Mouse (Mus musculus) lung, embryonic 15.5 days (tissue): ENCODE data around the gene Zfp687. TPM values are rescaled to one million over a fixed set of nuclear protein-coding genes. Genes with fewer than 3 reads are reported as not detected.
"Not testable (repeated sequence)": the region's sequence is repeated elsewhere in the genome, so short reads cannot be mapped to it uniquely, and the experiment has no call there.

Source experiments
- ATAC-seq: fragments of 200-750 bp; cut with Nextera tagmentation; 2 replicates; pipeline ENCODE4 v1.8.0; 2017; ENCODE audit warnings: moderate number of reproducible peaks, borderline replicate concordance; ENCODE audit not compliant: low FRiP score, low TSS enrichment; ENCODE audit errors: extremely low read depth
- H3K27ac ChIP-seq: fragments of 300-500 bp; sonication (generic); 2 replicates; pipeline ENCODE4 v1.5.1; 2015; ENCODE audit warnings: moderate library complexity, mild to moderate bottlenecking, inconsistent platforms
- H3K27me3 ChIP-seq: fragments of 300-500 bp; sonication (generic); 2 replicates; pipeline ENCODE4 v1.6.1; 2015; ENCODE audit warnings: inconsistent platforms
- H3K36me3 ChIP-seq: fragments of 300-500 bp; sonication (generic); 2 replicates; pipeline ENCODE4 v1.6.1; 2015; ENCODE audit warnings: inconsistent platforms
- H3K4me1 ChIP-seq: fragments of 300-500 bp; sonication (generic); 2 replicates; pipeline ENCODE4 v1.6.1; 2015; ENCODE audit warnings: inconsistent platforms
- H3K4me2 ChIP-seq: fragments of 300-500 bp; sonication (generic); 2 replicates; pipeline ENCODE4 v1.6.1; 2015; ENCODE audit warnings: inconsistent platforms, mild to moderate bottlenecking, moderate library complexity
- H3K4me3 ChIP-seq: fragments of 300-500 bp; sonication (generic); 2 replicates; pipeline ENCODE4 v1.5.1; 2015; ENCODE audit warnings: mild to moderate bottlenecking, inconsistent platforms
- H3K9ac ChIP-seq: fragments of 300-500 bp; sonication (generic); 2 replicates; pipeline ENCODE4 v1.6.1; 2015; ENCODE audit warnings: inconsistent platforms
- H3K9me3 ChIP-seq: fragments of 300-500 bp; sonication (generic); 2 replicates; pipeline ENCODE4 v1.6.1; 2016; ENCODE audit warnings: inconsistent platforms
- WGBS: fragments of 180-500 bp; shearing (Covaris S2); methylation state at CpG from one replicate; pipeline ENCODE4 v1.1.7; 2015; 5-methylcytosine and 5-hydroxymethylcytosine counted together
- polyA plus RNA-seq: library from polyadenylated mRNA; unstranded; fragments of >200 nt; fragmentation: Nextera tagmentation; extraction: Ambion mirVana; gene quantifications from 2 replicates; pipeline ENCODE4 v1.2.1, GENCODE M21; 2015

Gene Zfp687
- polyA plus RNA-seq, 1 experiment from 2014 or later: 22.9 TPM

GRCm38 (mm10) chr3:95042166-95042837, 27.1 kb upstream of the Zfp687 start, which contains the start of gene Psmd4:
Psmd4 (minus strand) TSS chr3:95042614.
- H3K9ac ChIP-seq: peak within 1 kb of the TSS; percentile 94
- WGBS: under 1% methylated on average over 34 of the region's 36 CpGs
- peak within 1 kb of the TSS; percentile 90 for H3K27ac ChIP-seq
- H3K27me3 ChIP-seq: no peaks in the 10 kb centered on the region
- H3K4me2 ChIP-seq: peak within 1 kb of the TSS; percentile 61
- peak within 1 kb of the TSS; percentile 88 for H3K4me3 ChIP-seq
- 0 out of 2 replicates have a peak, but pooled peaks cover 3% of the 10 kb centered on the region for H3K36me3 ChIP-seq
- H3K9me3 ChIP-seq: no peaks in the 10 kb centered on the region
- peaks cover 8% of the 10 kb centered on the region for H3K4me1 ChIP-seq
- ATAC-seq: peak; percentile 99

- Histone ChIP-seq H3K4me1 (peaks cover 8% of the 10 kb centered on the region), H3K27me3 (no peaks in the 10 kb centered on the region), H3K27ac (no peak overlapping the region), H3K36me3 (peaks cover 7% of the 10 kb centered on the region; the same call in 1 of the 2 replicates), H3K4me3 (peak overlapping the region; percentile 88), H3K9ac (peak overlapping the region; percentile 94), H3K4me2 (peak overlapping the region; percentile 61), H3K9me3 (no peaks in the 10 kb centered on the region)
- ATAC-seq: no peak
- 10% methylated on average over 3 of the region's 3 CpGs for WGBS
These were observed 26.4 kb upstream of the Zfp687 start for GRCm38 (mm10) chr3:95041625-95042024.

- H3K4me3 ChIP-seq: no peak overlapping the region
- H3K4me1 ChIP-seq: peaks cover 12% of the 10 kb centered on the region
- ATAC-seq: no peak
- peaks cover 49% of the 10 kb centered on the region for H3K36me3 ChIP-seq
- 67% methylated on average over 3 of the region's 3 CpGs for WGBS
- H3K9me3 ChIP-seq: no peaks in the 10 kb centered on the region
- no peak overlapping the region for H3K27ac ChIP-seq
- H3K27me3 ChIP-seq: no peaks in the 10 kb centered on the region
- H3K9ac ChIP-seq: no peak overlapping the region
- no peak overlapping the region for H3K4me2 ChIP-seq
These were observed 14.7 kb upstream of the Zfp687 start for GRCm38 (mm10) chr3:95029953-95030352.

GRCm38 (mm10) chr3:95029291-95029827, 14.1 kb upstream of the Zfp687 start:
- ATAC-seq, H3K27ac ChIP-seq: not testable (repeated sequence)
- WGBS: 57% methylated on average over 3 of the region's 3 CpGs

GRCm38 (mm10) chr3:95028603-95029002, 13.4 kb upstream of the Zfp687 start:
- no peaks in the 10 kb centered on the region for H3K9me3 ChIP-seq
- H3K9ac ChIP-seq: no peak overlapping the region
- H3K36me3 ChIP-seq: peaks cover 35% of the 10 kb centered on the region
- H3K4me1 ChIP-seq: peaks cover 20% of the 10 kb centered on the region
- H3K27me3 ChIP-seq: no peaks in the 10 kb centered on the region
- WGBS: 62% methylated on average over 3 of the region's 3 CpGs
- no peak overlapping the region for H3K4me3 ChIP-seq
- no peak overlapping the region for H3K4me2 ChIP-seq
- no peak for ATAC-seq
- H3K27ac ChIP-seq: no peak overlapping the region

More at GRCm38 (mm10) chr3:95029291-95029827, 14.1 kb upstream of the Zfp687 start:
- H3K9ac ChIP-seq, H3K27me3 ChIP-seq, H3K4me3 ChIP-seq, H3K4me2 ChIP-seq, H3K9me3 ChIP-seq: not testable (repeated sequence)
- Histone ChIP-seq H3K4me1 (peaks cover 17% of the 10 kb centered on the region), H3K36me3 (peaks cover 43% of the 10 kb centered on the region)

- no peak for ATAC-seq
- no peaks in the 10 kb centered on the region for H3K9me3 ChIP-seq
These were observed 12.5 kb upstream of the Zfp687 start for GRCm38 (mm10) chr3:95027701-95028100.

GRCm38 (mm10) chr3:95027057-95027645, 11.9 kb upstream of the Zfp687 start:
- H3K27ac ChIP-seq: no peak overlapping the region
- no peaks in the 10 kb centered on the region for H3K27me3 ChIP-seq
- H3K4me3 ChIP-seq: no peak overlapping the region
- ATAC-seq: no peak
- H3K4me2 ChIP-seq: no peak overlapping the region
- H3K4me1 ChIP-seq: peaks cover 20% of the 10 kb centered on the region
- H3K9ac ChIP-seq: no peak overlapping the region
- H3K36me3 ChIP-seq: peaks cover 22% of the 10 kb centered on the region
- 61% methylated on average over 5 of the region's 5 CpGs for WGBS
- no peaks in the 10 kb centered on the region for H3K9me3 ChIP-seq

More at GRCm38 (mm10) chr3:95027701-95028100, 12.5 kb upstream of the Zfp687 start:
- 41% methylated on average over 5 of the region's 5 CpGs for WGBS
- no peak overlapping the region for H3K4me3 ChIP-seq
- no peak overlapping the region for H3K27ac ChIP-seq
- no peak overlapping the region for H3K4me2 ChIP-seq
- no peak overlapping the region for H3K9ac ChIP-seq
- no peaks in the 10 kb centered on the region for H3K27me3 ChIP-seq
- H3K4me1 ChIP-seq: peaks cover 20% of the 10 kb centered on the region
- H3K36me3 ChIP-seq: peaks cover 26% of the 10 kb centered on the region

- Histone ChIP-seq H3K27ac (no peak overlapping the region), H3K9ac (no peak overlapping the region), H3K4me3 (no peak overlapping the region), H3K4me2 (peak overlapping the region; percentile 46), H3K4me1 (peaks cover 20% of the 10 kb centered on the region), H3K9me3 (no peaks in the 10 kb centered on the region), H3K36me3 (peaks cover 4% of the 10 kb centered on the region; the same call in 1 of the 2 replicates), H3K27me3 (no peaks in the 10 kb centered on the region)
- ATAC-seq: no peak
- WGBS: 42% methylated on average over 5 of the region's 5 CpGs
These were observed 10.0 kb upstream of the Zfp687 start for GRCm38 (mm10) chr3:95025202-95025601.

GRCm38 (mm10) chr3:95024551-95024950, 9.3 kb upstream of the Zfp687 start:
- peak overlapping the region; percentile 6; the same call in 1 of the 2 replicates for H3K4me3 ChIP-seq
- peak; percentile 75; the same call in 1 of the 2 replicates for ATAC-seq
- H3K36me3 ChIP-seq: no peaks in the 10 kb centered on the region
- 7% methylated on average over 11 of the region's 11 CpGs for WGBS
- peaks cover 20% of the 10 kb centered on the region for H3K4me1 ChIP-seq
- no peaks in the 10 kb centered on the region for H3K27me3 ChIP-seq
- no peak overlapping the region for H3K9ac ChIP-seq
- H3K27ac ChIP-seq: 0 out of 2 replicates have a peak overlapping the region, but pooled peaks have one; percentile 13
- H3K4me2 ChIP-seq: peak overlapping the region; percentile 46
- H3K9me3 ChIP-seq: no peaks in the 10 kb centered on the region

- not testable (repeated sequence) for H3K4me2 ChIP-seq, H3K27me3 ChIP-seq, H3K27ac ChIP-seq, H3K4me3 ChIP-seq, H3K9me3 ChIP-seq, ATAC-seq, H3K9ac ChIP-seq, H3K36me3 ChIP-seq
- 90% methylated on average over 5 of the region's 5 CpGs for WGBS
- peaks cover 22% of the 10 kb centered on the region for H3K4me1 ChIP-seq
These were observed 5.7 kb upstream of the Zfp687 start for GRCm38 (mm10) chr3:95020956-95021355.

GRCm38 (mm10) chr3:95018741-95019140, 3.5 kb upstream of the Zfp687 start:
- Histone ChIP-seq H3K27me3 (no peaks in the 10 kb centered on the region), H3K9me3 (no peaks in the 10 kb centered on the region), H3K4me2 (no peak overlapping the region), H3K9ac (no peak overlapping the region), H3K4me3 (no peak overlapping the region), H3K4me1 (peaks cover 11% of the 10 kb centered on the region), H3K27ac (no peak overlapping the region), H3K36me3 (no peaks in the 10 kb centered on the region)
- WGBS: 50% methylated on average over 2 of the region's 2 CpGs
- no peak for ATAC-seq

- H3K4me2 ChIP-seq: peak overlapping the region; percentile 77
- H3K9ac ChIP-seq: peak overlapping the region; percentile 57
- WGBS: 3% methylated on average over 21 of the region's 21 CpGs
These were observed 1.3 kb upstream of the Zfp687 start for GRCm38 (mm10) chr3:95016532-95017056.

More at GRCm38 (mm10) chr3:95016532-95017056, 1.3 kb upstream of the Zfp687 start:
- Histone ChIP-seq H3K36me3 (peaks cover 10% of the 10 kb centered on the region), H3K27me3 (no peaks in the 10 kb centered on the region), H3K27ac (peak overlapping the region; percentile 98), H3K9me3 (no peaks in the 10 kb centered on the region), H3K4me1 (peaks cover 20% of the 10 kb centered on the region), H3K4me3 (peak overlapping the region; percentile 89)
- ATAC-seq: no peak
